ENCODE assay signal across 22 mouse cellular contexts in the genomic region with DNA sequence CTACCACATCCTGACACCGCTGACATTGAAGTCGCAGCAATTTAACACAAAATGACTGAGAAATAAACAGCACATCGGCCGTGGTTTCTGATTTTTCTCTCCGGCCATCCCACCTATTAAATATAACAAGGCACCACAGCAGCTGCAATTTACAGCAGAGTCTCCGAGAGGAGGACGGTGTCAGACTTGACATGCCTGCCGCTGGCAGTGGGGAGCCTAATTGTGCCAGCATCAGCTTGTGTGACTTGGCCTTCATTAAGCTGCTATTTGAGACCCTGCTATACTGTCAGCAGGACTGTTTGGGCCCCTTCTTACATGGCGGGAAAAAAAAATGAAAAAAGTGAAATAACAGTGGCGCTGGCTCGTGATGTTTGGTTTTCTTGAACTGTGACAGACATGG. TPM values are rescaled to one million over a fixed set of nuclear protein-coding genes. Genes with fewer than 3 reads are reported as not detected.
A peak's percentile ranks its signal among the peaks of the same experiment; 100 is the strongest.
DNase-seq lines count a peak whose midpoint lies in the region; ATAC-seq and TF ChIP-seq lines count a peak whose summit lies in the region.
"Had no signal": no experiment of that assay in that cellular context is flagged by ENCODE, and none has a peak within 500 bp of the region (broad histone marks: within the 10 kb centered on the region; RNA-seq: fewer than 3 reads in every experiment).

No protein-coding gene starts in this region.

- H3K9me3 ChIP-seq in forebrain, embryonic 12.5 days = no peaks in the 10 kb centered on the region
- H3K9me3 ChIP-seq in forebrain, embryonic 10.5 days = no peaks in the 10 kb centered on the region
- no peaks in the 10 kb centered on the region for H3K9me3 ChIP-seq in embryonic facial prominence, embryonic 15.5 days (replicated peaks)
- H3K9me3 ChIP-seq: heart, embryonic 12.5 days; liver, embryonic 15.5 days had no signal

- H3K4me2 ChIP-seq in forebrain, embryonic 12.5 days = no peak overlapping the region
- H3K4me2 ChIP-seq in embryonic facial prominence, embryonic 15.5 days (replicated peaks) = no peak overlapping the region
- H3K4me2 ChIP-seq in myocyte (ENCODE audit: low read depth) = peak overlapping the region; percentile 59
- H3K4me2 ChIP-seq: heart, embryonic 12.5 days; liver, embryonic 15.5 days had no signal

- no peaks in the 10 kb centered on the region; the same call in 1 of the 2 replicates for H3K4me1 ChIP-seq in forebrain, embryonic 12.5 days
- H3K4me1 ChIP-seq in forebrain, embryonic 10.5 days = peaks cover 13% of the 10 kb centered on the region
- peaks cover 15% of the 10 kb centered on the region; the same call in 1 of the 2 replicates for H3K4me1 ChIP-seq in embryonic facial prominence, embryonic 15.5 days
- H3K4me1 ChIP-seq: liver, embryonic 15.5 days had no signal

- 0 out of 2 replicates have a peak overlapping the region, but pooled peaks have one; percentile 50 for H3K27ac ChIP-seq in forebrain, embryonic 12.5 days
- no peak overlapping the region for H3K27ac ChIP-seq in forebrain, embryonic 10.5 days
- 0 out of 2 replicates have a peak overlapping the region, but pooled peaks have one; percentile 3 for H3K27ac ChIP-seq in embryonic facial prominence, embryonic 15.5 days (replicated peaks)
- H3K27ac ChIP-seq: left cerebral cortex, adult 2 months; liver, embryonic 15.5 days; stomach, postnatal 0 days had no signal

- no peaks in the 10 kb centered on the region for H3K36me3 ChIP-seq in forebrain, embryonic 12.5 days (replicated peaks)
- no peaks in the 10 kb centered on the region for H3K36me3 ChIP-seq in forebrain, embryonic 10.5 days (replicated peaks)
- no peaks in the 10 kb centered on the region for H3K36me3 ChIP-seq in embryonic facial prominence, embryonic 15.5 days
- H3K36me3 ChIP-seq in myocyte (ENCODE audit: control insufficient read depth, insufficient read depth) = no peaks in the 10 kb centered on the region
- H3K36me3 ChIP-seq: heart, embryonic 12.5 days; liver, embryonic 15.5 days had no signal

- no peak for DNase-seq in forebrain, embryonic 10.5 days (ENCODE audit: extremely low spot score, low spot score)
- peak; percentile 31 for DNase-seq in left cerebral cortex, postnatal 4 days
- DNase-seq in left cerebral cortex, postnatal 14 days (ENCODE audit: low spot score in 2 of 2) = no peak
- no peak for DNase-seq in heart, adult 9 months (ENCODE audit: low spot score in 2 of 2)
- no peak for DNase-seq in liver
- DNase-seq: adrenal gland, postnatal 25 days; cerebellum, adult 9-11 months; heart, adult 11 months; heart, postnatal 10 days; kidney, adult 11 months; lung, postnatal 4 days; right cerebral cortex, postnatal 14 days; thymus, adult 2 months; thymus, postnatal 4 days had no signal

- intact Hi-C loops in left cerebral cortex, postnatal 4 days (cut with DNase I) = no loop called here
- intact Hi-C loops in left cerebral cortex, postnatal 14 days (cut with DNase I) = no loop called here

- 69% methylated on average over 11 of the region's 11 CpGs for WGBS in forebrain, embryonic 12.5 days
- WGBS in forebrain, embryonic 10.5 days = 90% methylated on average over 11 of the region's 11 CpGs
- WGBS in embryonic facial prominence, embryonic 15.5 days = 59% methylated on average over 11 of the region's 11 CpGs

- peaks cover 6% of the 10 kb centered on the region for H3K79me2 ChIP-seq in myocyte (ENCODE audit: control insufficient read depth, insufficient read depth)

- no peak for TF ChIP-seq POLR2A in myocyte (IDR thresholded peaks at IDR 0.05; ENCODE audit: insufficient read length, low read depth)

- no peak overlapping the region for H3K4me3 ChIP-seq in forebrain, embryonic 12.5 days (replicated peaks)
- no peak overlapping the region for H3K4me3 ChIP-seq in forebrain, embryonic 10.5 days
- H3K4me3 ChIP-seq in embryonic facial prominence, embryonic 15.5 days (replicated peaks) = no peak overlapping the region
- H3K4me3 ChIP-seq in myocyte = no peak overlapping the region
- H3K4me3 ChIP-seq: heart, embryonic 12.5 days; left cerebral cortex, adult 2 months; liver, embryonic 15.5 days had no signal

- no peak overlapping the region for H3K9ac ChIP-seq in forebrain, embryonic 12.5 days
- H3K9ac ChIP-seq in embryonic facial prominence, embryonic 15.5 days = no peak overlapping the region
- H3K9ac ChIP-seq: heart, embryonic 12.5 days; liver, embryonic 15.5 days had no signal

- no peaks in the 10 kb centered on the region for H3K27me3 ChIP-seq in forebrain, embryonic 12.5 days
- H3K27me3 ChIP-seq in forebrain, embryonic 10.5 days (ENCODE audit: poor library complexity, severe bottlenecking) = no peaks in the 10 kb centered on the region
- no peaks in the 10 kb centered on the region for H3K27me3 ChIP-seq in embryonic facial prominence, embryonic 15.5 days
- H3K27me3 ChIP-seq in myocyte (ENCODE audit: control insufficient read depth, insufficient read depth, insufficient read length) = no peaks in the 10 kb centered on the region
- H3K27me3 ChIP-seq: heart, embryonic 12.5 days; liver, embryonic 15.5 days had no signal

- ATAC-seq in forebrain, embryonic 12.5 days (ENCODE audit: low FRiP score) = peak; percentile 70; the same call in 1 of the 2 replicates
- no peak for ATAC-seq in embryonic facial prominence, embryonic 15.5 days (ENCODE audit: insufficient number of reproducible peaks, low FRiP score, low TSS enrichment, low read depth)

- no peak overlapping the region for H3ac ChIP-seq in myocyte (ENCODE audit: control insufficient read depth, insufficient read length)

TF ChIP-seq in myocyte, 11 proteins besides CTCF, POLR2A, EP300 and RAD21:
- TF ChIP-seq MYOD1 (IDR thresholded peaks at IDR 0.05; ENCODE audit: control insufficient read depth in 1 of 3, insufficient read length in 2 of 3, low read depth in 2 of 3) (peak in 1 of 3 experiments; percentile 56), POLR2AphosphoS2 (IDR thresholded peaks at IDR 0.05; ENCODE audit: insufficient read length, low read depth) (no peak), MAX (IDR thresholded peaks at IDR 0.05; ENCODE audit: low read depth) (no peak), MYOG (IDR thresholded peaks at IDR 0.05; ENCODE audit: control insufficient read depth in 1 of 3, insufficient read depth in 1 of 3, insufficient read length in 2 of 3, low read depth in 2 of 3) (peak in 1 of 3 experiments; percentile 20), CEBPB (IDR thresholded peaks at IDR 0.05; ENCODE audit: insufficient read depth, poor library complexity, severe bottlenecking) (no peak), USF1 (IDR thresholded peaks at IDR 0.05; ENCODE audit: low read depth) (no peak), SRF (IDR thresholded peaks at IDR 0.05; ENCODE audit: control insufficient read depth, insufficient read length, low read depth) (no peak)

RNA-seq across cellular contexts. Expression of gene Tgfb2, which starts 47.0 kb away (rescaled TPM):
- 20.5 and 23.0 TPM in 2 replicates for polyA plus RNA-seq in forebrain, embryonic 12.5 days (2016; fragmentation: Nextera tagmentation; extraction: Ambion mirVana)
- 10.6 and 13.1 TPM in 2 replicates for polyA plus RNA-seq in forebrain, embryonic 10.5 days (2016; fragmentation: Nextera tagmentation; extraction: Ambion mirVana)
- total RNA-seq in left cerebral cortex, postnatal 4 days (2021) = 10 to 100 TPM; 13.3 to 16.0 TPM
- 10 to 100 TPM in 1 of 2 experiments, 1 to 10 TPM in 1; 8.2 to 10.6 TPM for total RNA-seq in left cerebral cortex, postnatal 14 days (2021)
- polyA plus RNA-seq in embryonic facial prominence, embryonic 15.5 days (2015; fragmentation: Nextera tagmentation; extraction: Ambion mirVana) = 86.3 TPM in 2 replicates
- 9.3 TPM for polyA plus RNA-seq in myocyte (2012; fragmentation: generic; extraction: Trizol)
- total RNA-seq: neutrophil, adult 5-6 weeks had no signal
